Mouse (Mus musculus) gastrocnemius, postnatal 4 days (tissue): ENCODE results near the gene Fgf8. TPM values are rescaled to one million over a fixed set of nuclear protein-coding genes. Genes with fewer than 3 reads are reported as not detected.

Experiments used
- DNase-seq, 2 experiments: peaks; one replicate each; pipeline ENCODE4 v3.0.0; 2021 to 2022; ENCODE audit warnings: low spot score in 2 of 2, mixed read lengths in 2 of 2
- total RNA-seq, 2 experiments: library from RNA; stranded (reverse); gene quantifications; 2 replicates each; pipeline ENCODE4 v1.2.3; 2021

Fgf8 gene
- total RNA-seq, 2 experiments from 2014 or later: not detected

DNA sequence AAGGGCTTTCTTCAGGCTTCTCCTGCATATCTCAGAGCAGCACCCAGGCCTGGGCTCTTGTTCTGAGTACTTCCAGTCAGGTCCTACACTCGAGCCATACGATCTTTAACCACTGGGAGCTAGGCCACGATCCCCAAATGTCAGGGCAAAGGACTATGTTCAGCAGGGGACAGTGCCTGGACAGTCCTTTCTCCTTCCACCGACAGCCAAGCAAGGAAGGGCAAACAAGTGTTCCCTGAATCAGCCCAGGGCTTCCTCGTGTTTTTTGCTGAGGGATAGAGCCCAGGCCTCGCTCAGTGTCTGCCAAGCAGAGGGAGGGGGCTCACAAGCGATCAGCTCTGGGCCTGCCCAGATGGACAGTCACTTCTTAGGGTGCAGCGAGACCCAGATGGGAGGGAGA, 12.7 kb downstream of the Fgf8 start:
- no peak for DNase-seq

GRCm38 (mm10) chr19:45727231-45727630, 15.5 kb downstream of the Fgf8 start:
- DNase-seq: no peak

DNA sequence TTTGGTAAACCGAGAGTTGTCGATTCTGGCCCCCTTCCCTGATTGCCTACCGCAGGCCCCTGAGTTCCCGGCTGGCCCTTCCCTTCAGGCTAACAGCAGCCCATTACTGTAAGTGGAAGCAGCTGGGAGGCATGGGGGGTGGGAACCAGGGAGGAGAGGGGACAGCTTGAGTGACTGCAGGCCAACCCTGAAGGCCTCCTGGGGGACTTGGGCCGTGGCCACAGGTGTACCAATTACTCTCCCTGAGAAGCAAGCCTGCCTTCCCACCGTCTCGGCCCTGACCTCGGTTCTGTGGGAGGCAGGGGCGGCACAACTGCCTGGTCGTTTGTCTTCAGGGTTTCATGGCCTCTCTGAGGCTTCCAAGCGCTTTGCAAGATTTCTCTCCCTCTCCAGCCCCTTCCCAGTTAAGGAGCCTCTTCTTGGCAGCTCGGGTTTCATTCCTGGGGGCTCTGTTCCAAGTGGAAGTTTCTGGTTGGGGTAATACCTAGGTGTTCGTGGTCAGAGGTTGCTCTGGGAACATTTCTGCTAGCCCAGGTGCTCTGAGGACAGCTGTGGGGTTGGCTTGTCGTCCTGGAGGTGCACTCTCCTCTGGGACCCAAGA, 16.9 kb downstream of the Fgf8 start:
- no peak for DNase-seq

DNA sequence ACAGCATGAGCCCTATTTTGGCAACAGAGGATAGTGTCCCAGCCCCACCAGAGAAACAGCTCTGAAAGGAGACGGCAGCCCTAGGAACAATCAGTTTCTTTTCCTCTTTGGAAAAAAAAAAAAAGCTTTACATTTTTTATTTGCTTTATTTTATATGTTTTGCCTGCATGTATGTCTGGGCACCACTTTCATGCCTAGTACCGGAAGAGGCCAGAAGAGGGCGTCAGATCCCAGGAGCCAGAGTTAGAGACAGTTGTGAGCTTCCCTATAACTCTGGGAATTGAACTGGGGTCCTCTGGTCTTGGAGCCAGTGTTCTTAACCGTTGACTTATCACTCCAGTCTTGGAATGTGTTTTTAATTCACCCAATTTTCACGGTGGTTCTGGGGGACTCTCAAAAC, 20.5 kb downstream of the Fgf8 start:
- no peak for DNase-seq

- DNase-seq: no peak
These were observed 24.4 kb downstream of the Fgf8 start for GRCm38 (mm10) chr19:45718286-45718685.

- peak in 1 of 2 experiments; percentile 45 for DNase-seq
These were observed 25.1 kb downstream of the Fgf8 start for GRCm38 (mm10) chr19:45717493-45718220.

DNA sequence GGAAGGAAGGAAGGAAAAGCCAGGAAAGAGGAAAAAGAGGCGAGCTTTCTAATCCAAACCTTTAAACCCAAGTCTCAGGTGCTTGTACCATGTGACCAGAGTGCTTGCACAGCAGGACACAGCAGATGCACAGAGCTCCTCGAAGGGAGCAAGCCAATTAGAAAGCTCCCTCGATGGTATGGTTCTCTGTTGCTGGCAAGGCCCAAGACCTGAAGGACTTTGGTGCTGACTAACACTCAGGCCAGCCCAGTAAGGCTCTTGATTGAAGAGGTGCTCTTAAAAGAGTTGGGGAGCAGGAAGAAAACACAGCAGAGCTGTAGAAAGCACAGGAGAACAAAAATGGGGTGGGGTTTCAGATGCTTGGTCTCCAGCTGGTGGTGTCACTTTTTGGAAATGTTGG, 34.0 kb downstream of the Fgf8 start:
- DNase-seq: no peak

- DNase-seq: no peak
These were observed 46.5 kb downstream of the Fgf8 start for GRCm38 (mm10) chr19:45696281-45696600.

DNA sequence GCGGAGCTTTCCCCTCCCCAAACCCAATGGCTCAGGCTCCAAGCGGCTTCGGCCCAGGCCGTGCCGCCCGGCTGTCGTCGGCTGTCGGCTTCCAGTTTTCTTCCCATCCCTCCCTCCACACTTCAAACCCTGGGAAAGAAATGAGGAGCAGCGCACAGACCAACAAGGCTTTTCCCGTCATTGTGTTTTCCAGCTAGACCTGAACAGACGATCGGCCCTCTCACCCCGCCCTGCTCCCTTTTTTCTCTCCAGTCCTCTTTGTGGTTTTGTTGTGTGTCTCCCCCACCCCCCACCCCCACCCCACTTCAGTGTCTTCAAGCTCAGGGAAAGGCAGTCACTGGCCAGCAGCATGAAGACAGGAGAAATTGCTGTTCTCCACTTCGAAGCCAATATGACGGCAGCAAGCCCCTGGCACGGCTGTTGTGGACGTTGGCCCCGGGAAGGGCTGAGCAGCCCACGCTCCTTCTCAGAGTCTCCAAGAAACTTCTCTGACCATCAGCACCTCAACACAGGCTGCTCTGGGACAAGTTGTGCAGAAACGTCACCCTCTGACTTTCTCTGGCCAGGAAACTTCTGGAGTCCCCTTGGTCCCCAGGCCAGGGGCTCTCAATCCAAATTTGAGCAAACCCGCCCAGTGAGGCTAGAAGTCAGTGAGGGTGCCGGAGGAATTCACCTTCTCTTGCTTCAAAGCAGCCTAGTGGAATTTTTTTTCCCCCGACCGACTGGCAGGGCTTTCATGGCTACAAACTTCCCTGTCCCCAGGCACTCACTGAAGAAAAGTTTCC, 47.0 kb downstream of the Fgf8 start:
- DNase-seq: no peak

GRCm38 (mm10) chr19:45694056-45694455, 48.7 kb downstream of the Fgf8 start:
- DNase-seq: no peak

DNA sequence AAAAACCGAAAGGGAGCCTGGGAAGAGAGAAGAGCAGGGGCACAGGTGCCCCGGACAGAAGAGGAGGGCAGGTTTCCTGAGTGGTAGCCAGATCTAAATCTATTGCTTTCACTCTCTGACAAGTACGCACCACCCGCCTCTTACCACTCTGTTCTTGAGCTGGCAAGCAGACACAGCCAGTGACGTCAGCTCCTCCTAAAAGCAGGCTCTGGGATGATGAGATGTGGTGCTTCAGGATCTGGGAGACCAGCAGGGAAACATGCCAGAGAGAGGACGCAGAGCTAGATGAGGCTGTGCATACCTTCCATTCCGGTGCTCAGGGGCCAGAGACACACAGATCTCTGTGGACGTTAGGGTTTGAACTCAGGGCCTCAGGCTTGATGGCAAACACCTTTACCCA, 50.5 kb downstream of the Fgf8 start:
- DNase-seq: no peak

DNA sequence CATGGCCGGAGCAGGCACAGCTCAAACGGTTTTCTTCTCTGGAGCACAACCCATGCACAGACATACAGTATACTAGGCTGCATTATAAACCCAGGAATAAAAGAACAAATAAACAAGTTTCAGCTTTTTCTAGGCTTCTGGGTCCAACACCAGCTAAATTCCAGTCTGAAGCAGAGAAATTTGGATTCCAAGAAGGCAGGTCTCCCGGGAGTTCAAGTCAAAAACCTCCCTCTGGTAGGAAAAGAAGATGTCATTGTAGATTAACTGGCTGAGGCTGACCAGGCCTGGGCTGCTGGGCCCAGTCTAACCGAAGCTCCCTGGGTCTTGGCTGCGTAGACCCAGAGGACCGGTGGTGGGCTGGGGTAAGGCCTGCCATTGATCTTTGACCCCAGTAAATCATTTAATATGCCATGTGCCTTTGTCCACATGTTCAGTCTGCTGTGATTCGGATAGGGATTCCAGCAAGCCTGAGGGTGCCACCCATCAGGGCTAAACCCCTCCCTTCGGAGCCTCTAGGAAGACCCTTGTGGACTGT, 51.6 kb downstream of the Fgf8 start:
- DNase-seq: peak in 1 of 2 experiments; percentile 22

DNA sequence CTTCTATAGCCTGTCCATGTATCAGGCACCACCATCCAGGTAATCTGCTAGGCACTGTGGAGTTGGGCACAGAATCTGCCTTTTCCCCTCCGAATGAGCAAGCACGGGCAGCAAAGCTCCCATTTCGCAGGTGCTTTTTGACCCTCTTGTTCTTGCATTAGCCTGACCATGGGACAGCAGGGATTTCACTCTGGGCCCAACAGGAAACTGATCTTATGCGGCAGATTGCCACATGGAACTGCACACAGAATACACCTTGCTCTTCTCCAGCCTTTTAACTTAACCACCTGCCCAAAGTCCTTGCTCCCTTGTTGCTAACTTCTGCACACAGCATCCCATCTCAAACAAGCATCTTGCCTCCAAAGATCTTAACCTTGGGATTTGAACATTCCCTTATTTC, 55.7 kb downstream of the Fgf8 start:
- no peak for DNase-seq

Other genes with a start within 250 kb of the Fgf8 start
- gene Poll, start 182.4 kb downstream of the Fgf8 start, total RNA-seq: 10 to 100 TPM in 1 of 2 experiments, 1 to 10 TPM in 1; 8.5 to 10.6 TPM
- gene Gm17018, start 182.3 kb downstream of the Fgf8 start, total RNA-seq: 10 to 100 TPM; 13.1 to 13.6 TPM
- gene Fbxw4, start 82.6 kb downstream of the Fgf8 start, total RNA-seq: 10 to 100 TPM; 27.0 to 29.8 TPM
- 10 to 100 TPM; 22.2 to 24.3 TPM for gene Npm3, start 6.7 kb upstream of the Fgf8 start, total RNA-seq
- 10 to 100 TPM; 54.7 to 64.1 TPM for gene Mgea5, start 40.9 kb upstream of the Fgf8 start, total RNA-seq
- gene Kcnip2, start 73.1 kb upstream of the Fgf8 start, total RNA-seq: under 1 TPM; 0.52 to 0.54 TPM